Mouse (Mus musculus): ENCODE data around the gene Capn10. TPM values are rescaled to one million over a fixed set of nuclear protein-coding genes. Genes with fewer than 3 reads are reported as not detected.
"Not testable (repeated sequence)": the region's sequence is repeated elsewhere in the genome, so short reads cannot be mapped to it uniquely, and the experiment has no call there.

Capn10 gene
- total RNA-seq, 2 experiments from 2014 or later = 40.1 to 40.7 TPM

DNA sequence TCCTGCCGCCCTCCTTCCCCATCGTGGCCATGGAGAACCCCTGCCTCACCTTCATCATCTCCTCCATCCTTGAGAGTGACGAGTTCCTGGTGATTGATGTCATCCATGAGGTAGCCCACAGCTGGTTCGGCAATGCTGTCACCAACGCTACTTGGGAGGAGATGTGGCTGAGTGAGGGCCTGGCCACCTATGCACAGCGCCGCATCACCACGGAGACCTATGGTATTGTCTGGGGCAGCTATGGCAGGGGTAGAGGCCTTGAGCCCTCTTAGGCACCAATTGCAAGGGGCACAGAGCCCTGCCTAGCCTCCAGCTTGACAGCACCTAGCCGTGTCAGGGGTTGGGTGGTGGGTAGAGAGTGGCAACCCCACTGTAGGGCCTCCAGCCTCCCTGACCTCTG is 17.5 kb upstream of the Capn10 start:
- no peak for DNase-seq (ENCODE audit: low spot score in 2 of 2)

DNA sequence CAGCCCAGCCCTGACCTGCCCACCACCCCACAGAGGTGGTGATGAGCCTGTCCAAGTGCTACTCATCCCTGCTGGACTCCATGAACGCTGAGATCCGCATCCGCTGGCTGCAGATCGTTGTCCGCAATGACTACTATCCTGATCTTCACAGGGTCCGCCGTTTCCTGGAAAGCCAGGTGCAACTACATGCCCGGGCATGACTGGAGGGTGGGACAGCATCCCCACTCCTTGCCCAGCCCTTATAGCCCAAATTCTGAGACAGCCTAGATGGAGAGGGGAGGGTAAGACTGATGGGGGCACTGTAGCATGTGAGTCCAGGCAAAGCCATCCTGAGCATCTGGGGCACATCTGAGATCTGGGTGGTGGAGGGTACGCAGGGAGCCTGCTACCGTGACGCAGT is 15.0 kb upstream of the Capn10 start:
- no peak for DNase-seq (ENCODE audit: low spot score in 2 of 2)

GRCm38 (mm10) chr1:92919775-92920174 is 14.4 kb upstream of the Capn10 start:
- DNase-seq (ENCODE audit: low spot score in 2 of 2) = no peak

DNA sequence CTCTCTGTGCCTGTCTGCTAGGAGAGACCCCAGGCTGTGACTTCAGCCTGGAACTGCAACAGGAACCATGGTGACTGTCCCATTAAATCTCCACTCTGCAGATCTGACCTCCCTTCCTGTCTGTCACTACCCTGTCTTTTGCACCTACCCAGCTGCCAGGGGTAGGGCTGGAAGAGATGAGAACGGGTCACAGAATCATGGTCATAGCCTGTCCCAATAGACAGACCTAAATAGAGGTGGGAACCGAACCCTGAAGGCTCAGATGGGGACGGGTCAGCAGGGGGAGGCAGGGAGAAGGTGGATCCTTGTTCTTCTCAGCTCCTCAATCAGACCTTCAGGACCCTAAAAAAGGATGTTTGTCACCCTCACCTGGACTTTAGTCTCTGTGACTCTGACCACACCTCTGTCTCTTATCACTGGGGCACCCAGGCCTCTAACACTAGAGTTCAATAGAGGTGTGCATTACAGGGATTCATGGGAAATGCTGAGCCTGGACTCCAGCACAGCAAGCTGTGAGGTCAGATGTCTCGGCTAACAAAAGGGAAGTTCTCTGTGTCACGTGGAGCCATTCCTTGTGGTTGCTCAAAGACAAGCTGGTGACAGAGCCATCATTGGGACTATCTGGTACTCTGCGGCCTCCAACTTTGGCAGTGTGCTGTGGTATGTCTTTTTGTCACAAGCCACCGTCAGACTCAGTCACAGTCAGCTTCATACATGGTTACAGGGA is 13.5 kb upstream of the Capn10 start:
- DNase-seq (ENCODE audit: low spot score in 2 of 2) = no peak

DNA sequence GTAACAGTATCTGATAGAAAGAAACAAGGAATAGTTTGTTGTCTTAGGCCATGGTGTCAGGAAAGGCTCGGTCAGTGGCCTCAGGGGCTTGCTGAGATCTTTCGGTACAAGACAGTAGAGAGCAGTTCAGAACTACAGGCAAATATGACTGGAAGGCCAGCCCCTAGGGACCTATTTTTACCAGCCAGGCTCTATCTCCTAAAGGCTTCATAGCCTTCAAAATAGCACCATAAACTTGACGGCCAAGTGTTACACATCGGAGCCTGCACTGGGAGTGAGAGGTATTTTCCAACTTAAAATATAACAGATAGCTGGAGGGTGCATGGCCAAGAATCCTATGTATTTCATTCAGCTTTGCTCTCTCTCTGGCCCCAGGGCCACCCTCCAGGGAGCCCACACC is 12.7 kb upstream of the Capn10 start:
- no peak for DNase-seq (ENCODE audit: low spot score in 2 of 2)

GRCm38 (mm10) chr1:92930171-92930706 is 3.9 kb upstream of the Capn10 start:
- DNase-seq (ENCODE audit: low spot score in 2 of 2) = no peak

GRCm38 (mm10) chr1:92933611-92934010 is 565 bp upstream of the Capn10 start:
- no peak for DNase-seq (ENCODE audit: low spot score in 2 of 2)

DNA sequence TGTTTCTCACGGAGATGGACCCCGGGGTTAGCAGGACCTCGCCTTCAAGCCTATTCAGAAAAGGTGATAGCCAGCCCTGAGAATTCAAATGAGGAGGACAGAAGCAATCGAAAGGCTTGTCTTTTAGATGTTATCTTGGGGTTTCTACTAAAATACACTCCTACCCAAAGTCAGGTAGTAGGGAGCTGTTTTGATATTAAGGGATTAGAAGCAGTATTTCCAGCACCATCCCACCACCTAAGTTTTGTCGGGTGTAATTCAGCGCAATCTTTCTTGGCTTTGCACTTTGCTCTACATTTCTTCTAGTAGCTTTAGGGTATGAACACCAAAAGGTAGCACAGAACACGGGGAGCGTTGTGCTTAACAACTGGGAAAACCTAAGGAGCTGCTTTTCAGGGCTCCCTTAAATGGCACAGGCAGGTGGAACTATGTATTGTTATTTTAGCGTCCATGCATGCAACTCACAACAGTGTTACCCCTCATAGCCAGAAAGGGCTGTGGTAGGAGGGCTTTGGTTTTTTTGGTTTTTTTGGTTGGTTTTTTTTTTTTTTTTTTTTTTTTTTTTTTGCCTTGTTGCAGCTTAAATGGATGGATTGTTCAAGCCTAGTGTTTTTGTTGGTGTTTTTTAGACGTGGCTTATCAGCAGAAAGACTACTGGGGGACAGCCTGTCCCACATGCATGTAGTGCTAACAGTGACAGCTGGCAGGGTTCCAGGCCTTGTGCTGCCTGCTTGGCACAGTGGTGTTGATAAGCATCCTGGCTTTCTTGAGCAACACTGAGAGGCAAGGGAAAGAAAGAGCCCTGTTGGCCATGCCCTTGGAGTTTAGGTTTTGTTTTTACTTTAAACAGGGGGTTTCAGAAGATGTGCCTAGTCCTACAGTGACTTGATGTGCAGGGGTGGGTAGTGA is 1.1 kb downstream of the Capn10 start:
- DNase-seq (ENCODE audit: low spot score in 2 of 2) = no peak

DNA sequence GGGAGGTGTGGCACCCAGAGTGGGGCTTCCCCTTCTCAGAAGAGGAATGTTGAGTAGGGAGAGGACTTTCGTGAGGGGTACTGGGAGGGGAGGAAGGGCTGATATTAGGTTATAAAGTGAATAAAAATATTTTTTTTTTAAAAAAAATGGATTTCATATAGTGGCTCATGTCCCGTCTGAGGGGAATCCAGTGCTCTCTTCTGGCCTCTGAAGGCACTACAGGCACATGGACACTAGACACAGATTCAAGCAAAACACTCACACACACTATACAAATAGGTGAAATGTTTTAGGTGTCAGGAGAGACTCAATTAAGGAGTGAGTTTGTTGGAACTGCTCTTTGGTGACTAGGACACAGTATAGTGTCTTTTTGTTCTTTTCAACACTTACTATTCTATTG is 1.8 kb downstream of the Capn10 start:
- DNase-seq (ENCODE audit: low spot score in 2 of 2) = no peak

GRCm38 (mm10) chr1:92936467-92936866 is 2.3 kb downstream of the Capn10 start:
- no peak for DNase-seq (ENCODE audit: low spot score in 2 of 2)

- no peak for DNase-seq (ENCODE audit: low spot score in 2 of 2)
Observed at GRCm38 (mm10) chr1:92937797-92938196, 3.6 kb downstream of the Capn10 start.

DNA sequence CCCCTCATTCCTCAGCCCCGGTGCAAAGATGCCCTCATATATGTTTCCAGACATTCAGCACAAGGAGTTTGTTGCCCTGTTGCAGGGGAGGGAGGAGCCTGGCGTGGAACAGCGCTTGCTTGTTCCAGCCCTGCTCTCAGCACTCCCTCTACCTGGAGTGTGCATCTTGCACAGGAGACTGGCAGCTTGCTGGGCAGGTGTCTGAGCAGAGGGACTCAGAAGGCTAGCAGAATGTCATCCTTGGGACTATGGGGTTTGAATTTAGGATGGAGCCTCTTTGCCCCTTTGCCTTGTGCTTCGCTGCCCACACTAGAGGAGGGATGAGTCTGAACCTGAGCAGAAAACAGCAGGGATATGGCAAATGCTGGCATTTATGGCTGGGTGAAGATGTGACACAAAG is 5.6 kb downstream of the Capn10 start:
- DNase-seq (ENCODE audit: low spot score in 2 of 2) = no peak

- DNase-seq (ENCODE audit: low spot score in 2 of 2) = no peak
Observed at GRCm38 (mm10) chr1:92943219-92943989, 9.2 kb downstream of the Capn10 start.

DNA sequence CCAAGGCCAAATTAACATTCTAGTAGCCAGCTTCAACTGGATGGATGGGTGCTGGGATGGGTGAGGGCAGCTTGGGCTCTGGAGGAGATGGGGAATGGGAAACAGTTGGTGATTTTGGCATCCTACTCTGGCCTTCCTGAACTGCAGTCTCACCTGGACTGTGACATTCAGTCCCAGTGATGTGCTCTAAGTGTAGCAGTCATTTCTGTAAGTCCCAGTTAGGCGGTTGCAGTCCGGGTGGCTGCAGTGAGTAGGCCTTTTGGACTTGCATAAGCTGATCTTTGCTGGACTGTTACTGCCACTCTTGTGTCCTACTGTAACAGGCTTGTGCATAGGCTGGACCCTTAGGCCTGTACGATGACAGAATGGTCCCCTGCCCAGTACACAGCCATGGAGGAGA is 13.8 kb downstream of the Capn10 start:
- DNase-seq (ENCODE audit: low spot score in 2 of 2) = no peak

DNA sequence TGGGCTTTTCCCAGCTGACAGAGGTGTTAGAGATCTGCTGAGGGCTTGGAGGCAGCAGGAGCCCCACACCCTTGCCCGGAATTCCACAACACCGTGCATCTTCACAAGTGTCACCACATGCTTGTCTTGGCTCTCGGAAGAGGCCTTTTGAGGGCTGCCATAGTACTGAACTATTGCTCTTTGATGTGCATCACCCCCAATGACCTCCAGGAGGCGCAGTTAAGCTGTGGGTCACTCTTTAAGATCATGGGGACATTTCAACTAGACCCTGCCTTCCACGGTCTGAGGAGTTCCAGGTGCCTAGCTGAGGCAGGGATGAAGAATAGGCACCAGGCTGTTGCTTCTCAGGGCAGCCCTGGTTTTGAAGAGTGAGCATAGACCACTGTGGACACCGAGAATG is 15.2 kb downstream of the Capn10 start:
- no peak for DNase-seq (ENCODE audit: low spot score in 2 of 2)

DNA sequence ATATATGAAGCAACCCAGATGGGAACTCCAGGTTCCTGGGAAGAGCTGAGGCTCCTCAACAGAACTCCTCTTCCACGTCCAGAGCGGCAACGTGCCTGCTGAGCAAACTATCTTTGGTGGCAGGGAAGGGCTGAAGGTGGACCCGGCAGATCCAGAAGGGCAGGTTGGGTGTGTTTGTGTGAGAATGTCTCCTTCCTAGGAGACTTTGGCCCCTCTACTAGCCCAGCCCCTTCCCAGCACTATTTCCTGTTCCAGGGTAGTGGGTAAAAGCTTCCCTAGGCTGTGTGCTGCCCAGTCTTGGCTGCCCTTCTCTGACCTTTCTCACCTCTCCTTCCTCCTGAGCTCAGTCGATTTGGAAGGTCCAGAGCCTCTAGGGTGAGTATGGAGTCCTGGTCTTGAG is 16.4 kb downstream of the Capn10 start, which contains the start of gene Gpr35:
Gene Gpr35 (plus strand): TSS at position 259 of the 400 bp plus-strand sequence.
- no peak for DNase-seq (ENCODE audit: low spot score in 2 of 2)

- no peak for DNase-seq (ENCODE audit: low spot score in 2 of 2)
Observed at GRCm38 (mm10) chr1:92953641-92954040, 19.5 kb downstream of the Capn10 start.

GRCm38 (mm10) chr1:92956571-92957335 is 22.6 kb downstream of the Capn10 start:
- peak; percentile 66 to 74 for DNase-seq (ENCODE audit: low spot score in 2 of 2)

DNA sequence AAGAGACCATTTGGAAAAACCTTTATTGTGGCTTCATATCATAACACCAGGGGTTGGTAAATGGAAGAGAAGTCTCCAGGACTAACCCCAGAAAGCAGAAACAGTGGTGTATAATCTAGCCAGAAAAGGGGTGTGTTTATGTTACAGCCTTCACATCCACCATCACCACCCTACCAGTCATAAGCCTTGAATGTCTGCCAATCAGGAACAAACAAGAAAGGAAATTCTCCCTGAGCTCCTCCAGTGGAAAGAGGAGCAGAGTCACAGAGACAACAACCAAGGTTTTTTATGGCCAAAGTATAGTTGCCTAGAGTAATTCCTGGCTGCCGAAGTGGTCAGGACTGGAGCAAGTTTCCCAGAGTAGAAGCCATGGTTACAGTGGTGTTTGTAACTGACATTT is 24.8 kb downstream of the Capn10 start:
- no peak for DNase-seq (ENCODE audit: low spot score in 2 of 2)

DNA sequence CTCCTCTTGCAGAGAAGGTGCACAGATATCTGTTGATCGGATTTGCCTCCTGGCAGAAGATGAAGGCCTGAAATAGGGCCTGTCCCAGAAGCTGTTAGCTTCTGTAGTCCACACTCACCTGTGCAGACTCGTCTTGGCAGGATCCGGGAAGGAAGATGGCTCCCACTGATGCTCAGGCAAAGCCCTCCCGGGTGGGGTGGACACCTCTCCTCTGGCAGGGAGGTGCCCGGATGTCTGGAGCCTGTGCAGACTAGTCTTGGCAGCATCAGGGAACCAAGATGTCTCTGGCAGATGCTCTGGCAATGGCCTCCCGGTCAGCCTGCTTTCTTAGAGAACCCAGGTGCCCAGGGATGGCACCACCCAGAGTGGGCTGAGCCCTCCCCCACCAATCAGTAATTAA is 36.6 kb downstream of the Capn10 start:
- not testable (repeated sequence) for DNase-seq (ENCODE audit: low spot score in 2 of 2)

All from left cerebral cortex, adult 18-20 months (tissue).